Mouse (Mus musculus): ENCODE measurements around the gene Garem2.

DNA sequence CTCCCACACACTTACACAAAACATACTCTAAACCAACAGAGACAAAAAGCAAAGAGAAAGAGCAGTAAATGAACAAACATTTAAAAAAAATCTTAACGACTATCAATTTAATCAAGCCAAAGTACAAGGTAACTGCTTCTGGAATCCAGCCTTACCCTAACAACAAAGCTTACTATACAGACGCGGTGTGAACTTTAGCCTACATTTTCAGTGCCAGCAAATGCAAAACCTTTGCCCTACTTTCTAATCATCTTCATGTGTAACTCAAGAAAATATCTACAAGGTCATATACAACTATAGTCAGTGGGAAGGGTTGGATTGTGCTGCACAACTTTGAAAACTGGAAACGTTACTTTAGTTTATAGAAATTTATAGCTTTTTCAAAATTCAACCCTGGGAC, 47.0 kb downstream of the Garem2 start:
- TF ChIP-seq POLR2A (IDR thresholded peaks at IDR 0.05; ENCODE audit: low read depth, low read length), result no peak
- no peak for TF ChIP-seq CTCF (conservative IDR thresholded peaks at IDR 0.05; ENCODE audit: insufficient read depth, insufficient read length, low read depth, low read length)

All from kidney, adult 2 months (tissue).